Mouse (Mus musculus): ENCODE data around the gene Calhm2.
A peak's percentile ranks its signal among the peaks of the same experiment; 100 is the strongest.
"Not testable (repeated sequence)": the region's sequence is repeated elsewhere in the genome, so short reads cannot be mapped to it uniquely, and the experiment has no call there.

The Calhm2 gene

GRCm38 (mm10) chr19:47151332-47152061, 13.4 kb upstream of the Calhm2 start:
- no peak for DNase-seq (ENCODE audit: low spot score)

GRCm38 (mm10) chr19:47149854-47150253, 11.8 kb upstream of the Calhm2 start:
- DNase-seq (ENCODE audit: low spot score), result no peak

GRCm38 (mm10) chr19:47148267-47148847, 10.3 kb upstream of the Calhm2 start:
- no peak for DNase-seq (ENCODE audit: low spot score)

- no peak for DNase-seq (ENCODE audit: low spot score)
Observed at GRCm38 (mm10) chr19:47144154-47144553, 6.1 kb upstream of the Calhm2 start, which contains the start of gene Calhm1. Calhm1 (minus strand) TSS chr19:47144254.

GRCm38 (mm10) chr19:47142438-47142837, 4.3 kb upstream of the Calhm2 start:
- no peak for DNase-seq (ENCODE audit: low spot score)

- DNase-seq (ENCODE audit: low spot score), result not testable (repeated sequence)
Observed at GRCm38 (mm10) chr19:47139611-47140010, 1.5 kb upstream of the Calhm2 start.

GRCm38 (mm10) chr19:47137051-47137581, 978 bp downstream of the Calhm2 start:
- no peak for DNase-seq (ENCODE audit: low spot score)

- DNase-seq (ENCODE audit: low spot score), result no peak
Observed at GRCm38 (mm10) chr19:47136170-47136569, 1.9 kb downstream of the Calhm2 start.

GRCm38 (mm10) chr19:47135568-47135967, 2.5 kb downstream of the Calhm2 start:
- DNase-seq (ENCODE audit: low spot score), result no peak

GRCm38 (mm10) chr19:47133161-47133560, 4.9 kb downstream of the Calhm2 start:
- DNase-seq (ENCODE audit: low spot score), result no peak

GRCm38 (mm10) chr19:47130551-47131125, 7.5 kb downstream of the Calhm2 start:
- no peak for DNase-seq (ENCODE audit: low spot score)

GRCm38 (mm10) chr19:47128835-47129234, 9.3 kb downstream of the Calhm2 start:
- DNase-seq (ENCODE audit: low spot score), result no peak

GRCm38 (mm10) chr19:47128164-47128563, 9.9 kb downstream of the Calhm2 start:
- DNase-seq (ENCODE audit: low spot score), result no peak

- DNase-seq (ENCODE audit: low spot score), result no peak
Observed at GRCm38 (mm10) chr19:47122802-47123201, 15.3 kb downstream of the Calhm2 start.

- no peak for DNase-seq (ENCODE audit: low spot score)
Observed at GRCm38 (mm10) chr19:47121054-47121453, 17.0 kb downstream of the Calhm2 start.

- DNase-seq (ENCODE audit: low spot score), result no peak
Observed at GRCm38 (mm10) chr19:47118634-47119033, 19.5 kb downstream of the Calhm2 start.

GRCm38 (mm10) chr19:47104641-47105271, 33.3 kb downstream of the Calhm2 start:
- no peak for DNase-seq (ENCODE audit: low spot score)

- DNase-seq (ENCODE audit: low spot score), result no peak
Observed at GRCm38 (mm10) chr19:47101080-47101479, 37.0 kb downstream of the Calhm2 start.

- peak; percentile 93 for DNase-seq (ENCODE audit: low spot score)
Observed at GRCm38 (mm10) chr19:47090550-47091156, 47.4 kb downstream of the Calhm2 start, which contains the start of the genes Usmg5 and Pdcd11. Usmg5 (minus strand) TSS chr19:47090647. Pdcd11 (plus strand) TSS chr19:47090768.

- DNase-seq (ENCODE audit: low spot score), result peak; percentile 10
Observed at GRCm38 (mm10) chr19:47089718-47090525, 48.2 kb downstream of the Calhm2 start.

GRCm38 (mm10) chr19:47088226-47088625, 49.9 kb downstream of the Calhm2 start:
- DNase-seq (ENCODE audit: low spot score), result no peak

Measured in left cerebral cortex, adult 11 months (tissue).